Mouse (Mus musculus) lung, adult 2 months (tissue): ENCODE results near the gene Cacfd1. TPM values are rescaled to one million over a fixed set of nuclear protein-coding genes. Genes with fewer than 3 reads are reported as not detected.
A peak's percentile ranks its signal among the peaks of the same experiment; 100 is the strongest.

Experiments used
- DNase-seq: peaks from one replicate; pipeline ENCODE4 v3.0.0; 2022
- H3K4me1 ChIP-seq: fragments of 200-500 bp; 2 replicates; pipeline ENCODE4 v1.6.1; 2011; ENCODE audit warnings: low read length; ENCODE audit not compliant: control insufficient read depth, insufficient read depth
- H3K4me3 ChIP-seq: fragments of 200-500 bp; replicated peaks from 2 replicates; pipeline ENCODE3; 2011; ENCODE audit warnings: low read depth, mild to moderate bottlenecking, control low read depth, low read length; ENCODE audit errors: extremely low read depth
- CTCF ChIP-seq: fragments of 200-500 bp; IDR thresholded peaks from 2 replicates; pipeline ENCODE4 v1.5.1; 2011; ENCODE audit warnings: mild to moderate bottlenecking, low read length, control low read depth; ENCODE audit not compliant: insufficient read depth
- POLR2A ChIP-seq: fragments of 200-500 bp; IDR thresholded peaks from 2 replicates; pipeline ENCODE4 v1.6.1; 2011; ENCODE audit warnings: low read depth, mild to moderate bottlenecking, control low read depth, low read length, borderline replicate concordance; ENCODE audit errors: extremely low read depth
- WGBS: fragments of 180-500 bp; shearing (Covaris S2); methylation state at CpG from one replicate; pipeline ENCODE4 v1.1.7; 2018; 5-methylcytosine and 5-hydroxymethylcytosine counted together
- polyA plus RNA-seq: library from polyadenylated mRNA; depleted of rRNA; stranded (reverse); fragments of >200 nt; gene quantifications from 2 replicates; pipeline ENCODE4 v1.2.3, GENCODE M21; 2012

Cacfd1 gene
- polyA plus RNA-seq, 1 experiment: 49.2 TPM

DNA sequence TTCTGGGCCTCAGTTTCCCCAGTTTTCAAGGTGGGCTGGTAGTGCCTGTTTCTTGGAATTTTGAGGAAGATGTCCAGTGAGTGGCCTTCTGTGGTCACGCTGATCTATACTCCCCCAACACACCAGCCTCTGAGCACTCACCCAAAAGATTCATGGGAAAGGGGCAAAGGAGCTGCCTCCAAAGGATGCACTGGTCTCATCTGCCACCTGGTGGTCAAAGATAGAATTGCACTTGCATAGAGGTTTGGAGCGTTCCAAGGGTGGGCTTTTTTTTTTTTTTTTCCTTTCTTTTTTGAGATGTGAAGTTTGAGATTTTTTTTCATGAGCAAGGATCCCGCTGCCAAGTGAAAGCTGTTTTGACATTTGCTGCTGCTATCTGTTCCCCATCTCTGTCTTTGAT lies 28.9 kb downstream of the Cacfd1 start:
- 3% methylated on average over 3 of the region's 3 CpGs for WGBS

DNA sequence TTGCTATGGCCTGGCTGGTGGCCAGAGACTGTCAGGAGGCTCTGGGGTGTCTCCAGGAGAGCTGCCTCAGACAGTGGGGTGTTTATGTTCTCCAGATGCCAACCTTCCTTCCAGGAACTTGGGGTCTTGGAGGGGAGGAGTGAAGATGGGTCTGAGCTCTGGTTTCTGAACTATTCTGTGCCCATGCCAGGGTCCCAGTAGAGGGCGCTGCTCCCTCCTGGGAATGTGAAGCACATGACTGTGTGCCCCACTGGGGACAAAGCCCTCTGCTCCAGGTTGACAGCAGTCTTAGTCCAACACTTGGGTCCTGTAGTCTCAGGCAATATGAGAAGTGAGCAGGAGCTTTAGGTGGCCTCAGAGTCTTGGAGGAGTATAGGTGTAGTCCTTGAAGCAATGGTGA lies 29.6 kb downstream of the Cacfd1 start:
- DNase-seq: no peak
- Histone ChIP-seq H3K4me3 (no peak overlapping the region), H3K4me1 (no peaks in the 10 kb centered on the region)
- TF ChIP-seq POLR2A: no peak
- peak; percentile 16; the same call in 1 of the 2 replicates for TF ChIP-seq CTCF
- WGBS: 9% methylated on average over 1 of the region's 1 CpGs

More for the DNA sequence above, 28.9 kb downstream of the Cacfd1 start:
- no peaks in the 10 kb centered on the region for H3K4me1 ChIP-seq
- DNase-seq: peak; percentile 57
- no peak for TF ChIP-seq POLR2A
- peak; percentile 86 for TF ChIP-seq CTCF
- no peak overlapping the region for H3K4me3 ChIP-seq

GRCm38 (mm10) chr2:27042131-27042844 lies 32.6 kb downstream of the Cacfd1 start:
- 68% methylated on average over 8 of the region's 8 CpGs for WGBS
- no peak overlapping the region for H3K4me3 ChIP-seq
- no peak for DNase-seq

DNA sequence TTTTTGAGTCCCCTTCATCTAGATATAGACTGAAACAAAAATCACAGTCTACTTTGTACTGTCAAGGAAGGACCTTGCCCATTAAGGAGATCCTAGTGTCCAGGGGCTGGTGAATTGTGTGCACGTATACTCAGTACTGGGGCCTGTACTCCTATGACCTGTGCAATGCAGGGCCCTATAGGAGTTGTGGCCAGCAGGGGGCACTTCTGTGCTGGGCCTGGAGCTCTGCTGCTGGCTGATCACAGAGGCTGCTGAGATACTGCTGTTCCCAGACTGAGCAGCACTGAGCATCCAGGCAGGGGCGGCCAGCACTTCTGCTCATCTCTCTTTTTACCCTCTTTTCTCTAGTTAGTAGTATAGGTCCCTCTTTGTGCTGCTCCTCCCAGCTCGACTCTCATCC lies 33.7 kb downstream of the Cacfd1 start:
- DNase-seq: peak; percentile 68
- Histone ChIP-seq H3K4me3 (no peak overlapping the region), H3K4me1 (no peaks in the 10 kb centered on the region)
- peak; percentile 79 for TF ChIP-seq CTCF
- no peak for TF ChIP-seq POLR2A
- WGBS: 20% methylated on average over 3 of the region's 3 CpGs

More at GRCm38 (mm10) chr2:27042131-27042844, 32.6 kb downstream of the Cacfd1 start:
- TF ChIP-seq CTCF: no peak
- TF ChIP-seq POLR2A: no peak
- H3K4me1 ChIP-seq: no peaks in the 10 kb centered on the region

DNA sequence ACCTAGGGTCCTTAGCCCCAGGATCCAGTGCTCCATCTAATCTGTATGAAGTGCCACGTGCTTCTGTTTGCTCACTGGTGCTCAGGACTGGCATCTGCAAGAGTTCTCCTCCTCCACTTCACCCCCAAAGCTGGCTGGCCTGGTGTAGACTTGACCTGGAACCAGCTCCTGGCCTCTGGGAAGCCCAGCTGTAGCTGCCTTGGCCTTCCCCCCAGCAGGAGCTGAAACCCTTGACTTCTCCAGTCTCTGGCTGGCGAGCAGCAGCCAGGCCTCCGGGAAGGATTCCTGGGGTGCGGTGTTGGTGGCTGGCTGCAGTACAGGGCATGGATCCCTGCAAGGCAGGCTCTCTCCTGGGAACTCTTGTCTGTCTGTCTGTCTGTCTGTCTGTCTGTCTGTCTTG lies 34.4 kb downstream of the Cacfd1 start:
- no peak for DNase-seq
- Histone ChIP-seq H3K4me3 (no peak overlapping the region), H3K4me1 (no peaks in the 10 kb centered on the region)
- 53% methylated on average over 4 of the region's 4 CpGs for WGBS
- no peak for TF ChIP-seq POLR2A
- TF ChIP-seq CTCF: no peak

DNA sequence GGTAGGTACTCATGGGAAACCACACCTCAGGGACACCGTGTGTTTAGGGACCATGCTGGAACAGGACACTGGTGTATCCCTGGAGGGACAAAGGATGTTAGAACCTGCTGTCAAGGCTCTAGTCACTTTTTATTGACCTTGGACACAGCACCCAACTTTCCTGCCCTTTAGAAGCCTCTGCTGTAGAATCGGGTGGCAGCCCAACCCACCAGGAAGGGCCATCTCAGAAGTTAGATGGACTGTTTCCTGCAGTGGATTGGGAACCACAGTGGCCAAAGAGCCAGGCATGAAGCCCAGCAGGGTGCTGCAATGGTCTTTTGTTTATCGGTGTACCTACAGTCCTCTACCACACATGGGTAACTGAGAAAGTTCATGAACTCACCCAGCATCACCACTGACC lies 34.9 kb downstream of the Cacfd1 start:
- no peak overlapping the region for H3K4me3 ChIP-seq
- WGBS: 55% methylated on average over 3 of the region's 3 CpGs
- no peaks in the 10 kb centered on the region for H3K4me1 ChIP-seq
- TF ChIP-seq CTCF: no peak
- no peak for DNase-seq

- no peak for DNase-seq
- TF ChIP-seq CTCF (no peak), POLR2A (0 out of 2 replicates have a peak, but pooled peaks have one; percentile 19)
- WGBS: 65% methylated on average over 8 of the region's 8 CpGs
- Histone ChIP-seq H3K4me3 (no peak overlapping the region), H3K4me1 (no peaks in the 10 kb centered on the region)
These were observed 36.4 kb downstream of the Cacfd1 start for GRCm38 (mm10) chr2:27045979-27046770.

DNA sequence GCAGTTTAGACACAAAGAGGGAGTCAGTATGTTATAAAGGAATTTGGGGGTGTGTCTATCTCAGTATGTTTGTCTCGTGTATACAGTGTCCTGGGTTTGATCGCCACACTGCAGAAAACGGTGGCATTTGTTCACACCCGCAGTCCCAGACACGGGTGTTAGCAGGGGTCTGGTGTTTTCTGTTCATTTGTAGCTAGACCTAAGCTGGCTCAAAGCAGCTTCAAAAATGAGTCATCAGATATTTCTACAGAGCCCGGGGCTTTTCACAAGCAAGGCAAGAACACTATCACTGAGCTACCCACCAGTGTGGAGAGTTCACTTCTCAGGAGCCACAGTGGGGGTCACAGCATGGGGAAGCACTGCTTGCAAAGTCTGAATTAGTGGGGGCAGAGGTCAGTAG lies 39.7 kb downstream of the Cacfd1 start:
- WGBS: 49% methylated on average over 6 of the region's 6 CpGs
- TF ChIP-seq POLR2A (no peak), CTCF (no peak)
- Histone ChIP-seq H3K4me1 (no peaks in the 10 kb centered on the region), H3K4me3 (no peak overlapping the region)
- DNase-seq: no peak

DNA sequence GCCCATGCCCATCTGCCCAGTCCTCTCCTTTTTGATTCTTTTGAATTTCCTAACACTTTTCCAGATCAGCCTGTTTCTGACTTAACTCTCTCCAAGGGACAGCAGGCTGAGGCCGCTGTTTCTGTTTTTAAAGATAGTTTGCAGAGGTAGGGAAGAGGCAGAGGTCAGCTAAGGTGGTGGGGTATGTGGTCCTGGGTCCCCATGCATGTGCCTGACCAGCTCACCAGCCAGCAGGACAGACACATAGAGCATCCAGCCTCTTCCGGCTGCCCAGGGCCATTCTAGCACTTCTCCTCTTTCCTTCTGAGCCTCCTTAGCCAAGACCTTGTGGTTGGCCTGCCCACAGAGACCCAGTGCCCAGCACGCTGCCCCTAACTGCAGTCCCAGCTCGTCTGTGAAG lies 48.5 kb downstream of the Cacfd1 start:
- 43% methylated on average over 4 of the region's 4 CpGs for WGBS
- no peak for TF ChIP-seq POLR2A
- TF ChIP-seq CTCF: no peak
- H3K4me1 ChIP-seq: 0 out of 2 replicates have a peak, but pooled peaks cover 2% of the 10 kb centered on the region
- no peak overlapping the region for H3K4me3 ChIP-seq
- DNase-seq: no peak
